Mouse (Mus musculus) intestine, postnatal 0 days (tissue): ENCODE measurements around the gene Gstt2. TPM values are rescaled to one million over a fixed set of nuclear protein-coding genes. Genes with fewer than 3 reads are reported as not detected.

Source experiments
- ATAC-seq: fragments of 200-750 bp; cut with Nextera tagmentation; 2 replicates; pipeline ENCODE4 v1.8.0; 2017; ENCODE audit warnings: mild to moderate bottlenecking, moderate TSS enrichment, moderate library complexity
- H3K27ac ChIP-seq: fragments of 300-500 bp; sonication (generic); 2 replicates; pipeline ENCODE4 v1.5.1; 2014; ENCODE audit warnings: mild to moderate bottlenecking, low read depth, low read length, moderate library complexity
- H3K27me3 ChIP-seq: fragments of 300-500 bp; sonication (generic); replicated peaks from 2 replicates; pipeline ENCODE4 v1.6.1; 2014; ENCODE audit warnings: low read length, mixed read lengths; ENCODE audit not compliant: control insufficient read depth, insufficient read depth
- H3K36me3 ChIP-seq: fragments of 300-500 bp; sonication (generic); 2 replicates; pipeline ENCODE4 v1.6.1; 2014; ENCODE audit warnings: mild to moderate bottlenecking, moderate library complexity; ENCODE audit not compliant: control insufficient read depth, insufficient read depth
- H3K4me1 ChIP-seq: fragments of 300-500 bp; sonication (generic); replicated peaks from 2 replicates; pipeline ENCODE4 v1.6.1; 2014; ENCODE audit warnings: antibody characterized with exemption, low read length, mixed read lengths; ENCODE audit not compliant: control insufficient read depth, insufficient read depth
- H3K4me2 ChIP-seq: fragments of 300-500 bp; sonication (generic); replicated peaks from 2 replicates; pipeline ENCODE4 v1.6.1; 2014; ENCODE audit warnings: low read depth, mild to moderate bottlenecking, moderate library complexity
- H3K4me3 ChIP-seq: fragments of 300-500 bp; sonication (generic); 2 replicates; pipeline ENCODE4 v1.5.1; 2014; ENCODE audit warnings: low read depth, low read length
- H3K9ac ChIP-seq: fragments of 300-500 bp; sonication (generic); 2 replicates; pipeline ENCODE4 v1.6.1; 2014; ENCODE audit warnings: mild to moderate bottlenecking, low read depth, low read length
- H3K9me3 ChIP-seq: fragments of 300-500 bp; sonication (generic); 2 replicates; pipeline ENCODE4 v1.6.1; 2016; ENCODE audit warnings: mixed run types; ENCODE audit not compliant: control insufficient read depth
- CTCF ChIP-seq: sonication (generic); IDR thresholded peaks from 2 replicates; pipeline ENCODE4 v1.5.1; 2016; ENCODE audit warnings: low read depth, mild to moderate bottlenecking, control low read depth, antibody characterized with exemption, moderate library complexity
- WGBS: fragments of 180-500 bp; shearing (Covaris S2); extraction: QIAGEN DNeasy Blood & Tissue Kit; methylation state at CpG from one replicate; pipeline ENCODE4 v1.1.7; 2014; 5-methylcytosine and 5-hydroxymethylcytosine counted together
- polyA plus RNA-seq: library from polyadenylated mRNA; unstranded; fragments of >200 nt; fragmentation: Nextera tagmentation; extraction: Ambion mirVana; gene quantifications from 2 replicates; pipeline ENCODE4 v1.2.1, GENCODE M21; 2015

Gstt2 gene
- 74.4 and 81.5 TPM in 2 replicates for polyA plus RNA-seq

DNA sequence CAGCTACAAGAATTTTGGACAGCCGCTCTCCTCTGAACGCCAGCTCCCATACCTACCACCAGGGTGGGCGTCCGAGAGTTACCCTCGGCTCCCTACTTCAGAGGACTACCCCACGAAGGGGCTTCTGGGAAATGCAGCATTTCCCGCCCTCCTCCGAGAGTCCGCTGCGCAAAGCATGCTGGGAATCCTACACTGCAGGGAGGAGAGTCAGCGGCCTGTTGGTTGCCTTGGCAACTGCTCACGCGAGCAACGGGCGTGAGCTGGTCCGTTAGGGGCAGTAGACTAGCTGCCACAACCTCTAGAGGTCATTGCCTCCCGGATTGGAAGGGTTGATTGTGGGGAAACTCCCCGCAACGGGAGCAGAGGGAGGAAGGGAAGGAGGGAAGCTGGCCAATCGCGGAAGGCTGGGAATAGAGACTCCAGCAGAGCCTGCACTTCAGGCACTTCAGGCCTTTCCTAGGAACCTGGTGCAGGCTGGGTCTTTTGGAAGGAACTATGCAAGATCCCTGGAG lies at the start of gene Gstt2:
Gene Gstt2, minus strand, starts transcription at position 177 of the 512 bp plus-strand sequence.
- no peaks in the 10 kb centered on the region for H3K9me3 ChIP-seq
- H3K27me3 ChIP-seq: no peaks in the 10 kb centered on the region
- ATAC-seq: peak; percentile 67
- H3K4me3 ChIP-seq: peak within 1 kb of the TSS; percentile 27
- H3K4me2 ChIP-seq: peak within 1 kb of the TSS; percentile 58
- H3K9ac ChIP-seq: 0 out of 2 replicates have a peak within 1 kb of the TSS, but pooled peaks have one; percentile 18
- no peaks in the 10 kb centered on the region for H3K4me1 ChIP-seq
- peak; percentile 68 for TF ChIP-seq CTCF
- under 1% methylated on average over 21 of the region's 21 CpGs for WGBS
- H3K27ac ChIP-seq: peak within 1 kb of the TSS; percentile 41; the same call in 1 of the 2 replicates
- no peaks in the 10 kb centered on the region for H3K36me3 ChIP-seq

DNA sequence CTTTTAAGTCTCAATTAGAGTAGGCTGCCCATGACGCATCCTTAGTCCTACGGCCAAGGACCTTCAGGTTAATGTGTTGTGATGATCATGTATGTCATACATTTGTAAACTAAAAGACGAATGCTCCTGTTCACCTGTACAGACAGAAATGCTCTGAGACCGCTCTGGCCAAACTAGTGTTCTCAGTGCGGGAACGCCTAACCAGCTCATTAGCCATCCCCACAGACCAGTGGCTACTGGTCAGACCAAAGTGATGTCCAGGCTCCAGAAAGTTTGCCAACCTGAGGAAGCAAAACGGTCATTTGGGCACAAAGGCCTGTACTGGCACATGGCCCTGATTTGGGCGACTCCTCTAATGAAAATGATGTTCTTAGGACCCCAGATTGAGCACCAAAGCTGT lies 47.5 kb upstream of the Gstt2 start:
- H3K36me3 ChIP-seq: no peaks in the 10 kb centered on the region
- ATAC-seq: no peak
- 94% methylated on average over 8 of the region's 8 CpGs for WGBS
- no peaks in the 10 kb centered on the region for H3K4me1 ChIP-seq
- H3K27ac ChIP-seq: no peak overlapping the region
- no peak overlapping the region for H3K4me2 ChIP-seq
- no peak overlapping the region for H3K4me3 ChIP-seq
- H3K9ac ChIP-seq: no peak overlapping the region
- no peak for TF ChIP-seq CTCF
- H3K9me3 ChIP-seq: no peaks in the 10 kb centered on the region
- H3K27me3 ChIP-seq: no peaks in the 10 kb centered on the region

DNA sequence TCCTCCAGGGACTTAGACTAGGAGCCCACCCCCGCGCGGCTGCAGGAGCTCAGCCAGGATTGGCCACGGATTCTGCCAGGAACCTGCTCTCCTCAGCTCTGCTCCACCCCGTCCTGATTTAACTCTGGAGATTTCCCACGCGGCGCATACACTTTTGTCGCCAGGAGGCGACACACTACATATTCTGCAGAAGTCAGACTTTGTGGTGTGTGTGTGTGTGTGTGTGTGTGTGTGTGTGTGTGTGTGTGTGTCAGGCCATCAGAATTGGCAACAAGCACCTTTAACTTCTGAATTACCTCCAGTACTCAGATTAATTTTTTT lies 46.0 kb upstream of the Gstt2 start:
- Histone ChIP-seq H3K4me3 (peak overlapping the region; percentile 21; the same call in 1 of the 2 replicates), H3K36me3 (no peaks in the 10 kb centered on the region), H3K9ac (no peak overlapping the region), H3K4me2 (peak overlapping the region; percentile 62), H3K27ac (no peak overlapping the region), H3K9me3 (no peaks in the 10 kb centered on the region), H3K4me1 (no peaks in the 10 kb centered on the region), H3K27me3 (no peaks in the 10 kb centered on the region)
- 2% methylated on average over 10 of the region's 10 CpGs for WGBS
- ATAC-seq: peak; percentile 75; the same call in 1 of the 2 replicates
- peak; percentile 82 for TF ChIP-seq CTCF

GRCm38 (mm10) chr10:75882433-75883231 lies 45.4 kb upstream of the Gstt2 start:
- Histone ChIP-seq H3K4me2 (peak overlapping the region; percentile 62), H3K36me3 (no peaks in the 10 kb centered on the region), H3K9me3 (no peaks in the 10 kb centered on the region), H3K4me3 (peak overlapping the region; percentile 21; the same call in 1 of the 2 replicates), H3K27ac (no peak overlapping the region), H3K27me3 (no peaks in the 10 kb centered on the region), H3K4me1 (no peaks in the 10 kb centered on the region), H3K9ac (no peak overlapping the region)
- TF ChIP-seq CTCF: no peak
- 12% methylated on average over 15 of the region's 15 CpGs for WGBS
- ATAC-seq: no peak

DNA sequence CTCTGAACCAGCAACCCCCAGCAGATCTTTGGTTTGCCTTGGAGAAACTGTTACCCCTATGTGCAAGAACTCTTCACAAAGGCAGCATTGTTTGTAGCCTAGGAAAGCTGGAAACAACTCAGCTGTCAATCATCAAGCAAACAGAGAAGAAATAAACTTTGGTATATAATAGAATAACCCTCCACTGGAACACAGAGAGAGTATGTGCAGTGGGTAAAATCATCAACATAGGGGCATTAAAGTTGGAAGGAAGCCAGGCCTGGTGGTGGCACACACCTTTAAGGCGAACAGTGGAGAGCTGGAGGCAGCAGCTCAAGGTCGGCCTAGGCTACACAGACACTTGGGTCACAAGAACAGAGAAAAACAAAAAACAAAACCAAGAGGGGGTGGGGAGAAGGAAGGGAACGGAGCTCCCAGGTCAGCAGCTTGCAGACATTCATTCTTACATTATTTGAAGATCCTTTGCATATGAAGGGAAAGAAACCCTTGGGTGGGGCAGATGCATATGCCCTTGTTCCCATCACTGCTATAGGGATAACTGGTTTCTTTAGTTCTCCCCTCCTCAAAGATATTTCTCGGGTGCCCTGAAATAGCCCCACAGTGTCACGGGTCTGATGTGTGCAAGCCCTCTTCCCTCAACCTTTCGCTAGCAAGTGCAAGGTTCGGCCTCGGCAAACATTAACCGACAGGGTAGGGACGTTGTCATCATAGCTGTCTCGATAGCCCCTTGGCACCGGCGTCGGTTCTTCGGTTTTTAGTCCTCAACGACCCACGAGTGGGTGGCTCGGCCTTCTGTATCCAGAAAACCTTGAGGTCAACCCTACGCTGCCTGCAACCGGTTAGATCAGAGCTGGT lies 44.6 kb upstream of the Gstt2 start:
- WGBS: 18% methylated on average over 20 of the region's 20 CpGs

More for the DNA sequence above, 44.6 kb upstream of the Gstt2 start:
- H3K9me3 ChIP-seq: no peaks in the 10 kb centered on the region
- H3K4me3 ChIP-seq: no peak overlapping the region
- H3K4me2 ChIP-seq: peak overlapping the region; percentile 62
- H3K9ac ChIP-seq: no peak overlapping the region
- H3K4me1 ChIP-seq: no peaks in the 10 kb centered on the region
- 0 out of 2 replicates have a peak, but pooled peaks have one; percentile 35 for ATAC-seq
- no peak overlapping the region for H3K27ac ChIP-seq
- no peaks in the 10 kb centered on the region for H3K27me3 ChIP-seq
- no peaks in the 10 kb centered on the region for H3K36me3 ChIP-seq
- TF ChIP-seq CTCF: no peak
